Mouse (Mus musculus) heart, adult 8-10 months (tissue): ENCODE results near the gene Nav3. TPM values are rescaled to one million over a fixed set of nuclear protein-coding genes. Genes with fewer than 3 reads are reported as not detected.

Source experiments
- DNase-seq: peaks from one replicate; pipeline ENCODE4 v3.0.0; 2022; ENCODE audit warnings: low spot score
- total RNA-seq, 4 experiments: library from RNA; stranded (reverse); gene quantifications; 2 replicates each; pipeline ENCODE4 v1.2.4; 2022

Gene Nav3
- total RNA-seq, 4 experiments from 2014 or later = 2.4 to 4.8 (median 3.4) TPM

DNA sequence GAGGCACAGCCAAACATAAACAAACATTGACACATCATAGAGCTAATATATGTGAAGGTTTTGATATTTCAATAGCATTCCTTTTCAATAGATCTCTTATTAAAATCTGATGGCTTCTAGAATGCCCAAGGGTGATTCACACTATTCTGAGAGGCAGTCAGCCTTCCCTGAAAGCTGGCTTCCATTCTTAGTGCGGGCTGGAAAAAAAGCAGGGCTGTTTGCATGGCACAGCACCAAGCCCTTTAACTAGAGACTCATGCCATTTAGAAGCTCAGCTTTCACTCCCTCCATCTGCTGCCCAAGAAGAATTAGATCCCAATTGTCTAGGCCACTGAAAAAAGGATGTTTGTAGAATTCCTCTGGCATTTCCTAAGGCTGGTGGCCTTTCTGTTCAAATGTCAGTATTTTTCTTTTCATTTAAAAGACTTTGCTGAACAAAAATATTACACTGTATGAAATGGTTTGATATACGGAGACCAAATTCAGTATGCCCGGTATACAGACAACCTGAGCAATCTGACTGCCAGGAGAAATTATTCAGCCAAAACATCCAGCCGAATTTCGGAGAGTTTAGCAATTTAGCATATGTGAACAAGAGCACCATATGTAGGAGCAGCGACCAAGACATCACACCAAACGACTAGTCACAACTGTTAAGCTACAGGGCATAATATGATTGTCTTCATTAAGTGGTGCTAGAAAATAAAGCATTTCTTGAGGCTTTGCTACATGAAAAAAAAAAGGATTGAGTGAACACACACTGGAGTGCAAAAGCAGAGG, 263.8 kb downstream of the Nav3 start:
- no peak for DNase-seq

DNA sequence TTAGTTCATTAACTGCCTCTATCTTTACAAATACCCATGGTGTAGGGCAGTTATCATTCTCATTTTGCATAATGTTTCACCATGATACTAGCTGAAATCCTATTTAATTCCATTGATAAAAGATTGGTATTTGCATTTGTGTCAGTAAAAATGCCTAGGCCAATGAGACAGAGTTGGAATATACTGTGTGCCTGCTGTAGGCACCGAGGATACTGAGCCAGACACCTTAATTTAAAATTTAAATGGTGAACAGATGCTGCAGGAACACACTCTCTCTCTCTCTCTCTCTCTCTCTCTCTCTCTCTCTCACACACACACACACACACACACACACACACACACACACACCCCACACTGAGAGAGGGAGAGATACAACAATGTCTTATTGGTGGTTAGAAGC, 269.8 kb downstream of the Nav3 start:
- DNase-seq = no peak

DNA sequence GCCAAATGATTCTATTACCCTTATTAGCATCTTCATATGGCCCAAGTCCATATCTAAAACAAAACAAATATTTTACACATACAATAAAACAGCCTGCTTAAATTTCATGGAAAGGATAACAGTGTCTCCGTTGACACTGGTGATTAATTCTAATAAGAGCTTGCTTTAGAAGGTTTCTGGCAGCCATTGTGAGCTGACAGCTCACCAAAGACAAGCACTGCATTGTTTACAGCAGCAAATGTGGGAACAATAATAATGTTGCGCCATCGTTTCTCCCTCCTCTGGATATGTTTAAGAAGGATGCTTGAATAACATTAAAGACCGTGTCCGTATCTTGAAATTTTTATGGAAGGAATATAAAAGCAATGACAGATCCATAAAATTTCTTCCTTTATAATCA, 280.1 kb downstream of the Nav3 start:
- no peak for DNase-seq

DNA sequence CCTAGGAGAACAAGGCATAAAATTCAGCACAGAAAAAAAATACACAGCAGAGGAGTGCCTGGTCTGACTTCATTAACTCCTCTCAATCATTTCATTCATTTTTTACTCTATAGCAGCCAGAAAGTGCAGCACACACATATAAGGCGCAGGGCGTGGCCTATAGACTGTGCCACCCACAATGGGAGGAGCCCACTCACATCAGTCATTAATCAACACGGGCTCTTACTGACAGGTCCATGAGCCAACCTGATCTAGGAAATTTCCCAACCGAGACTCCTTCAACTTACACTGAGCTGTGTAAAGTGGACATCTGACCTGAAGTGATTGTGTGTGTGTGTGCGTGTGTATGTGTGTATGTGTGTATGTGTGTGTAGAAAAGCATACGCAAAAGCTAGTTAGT, 286.6 kb downstream of the Nav3 start:
- no peak for DNase-seq

DNA sequence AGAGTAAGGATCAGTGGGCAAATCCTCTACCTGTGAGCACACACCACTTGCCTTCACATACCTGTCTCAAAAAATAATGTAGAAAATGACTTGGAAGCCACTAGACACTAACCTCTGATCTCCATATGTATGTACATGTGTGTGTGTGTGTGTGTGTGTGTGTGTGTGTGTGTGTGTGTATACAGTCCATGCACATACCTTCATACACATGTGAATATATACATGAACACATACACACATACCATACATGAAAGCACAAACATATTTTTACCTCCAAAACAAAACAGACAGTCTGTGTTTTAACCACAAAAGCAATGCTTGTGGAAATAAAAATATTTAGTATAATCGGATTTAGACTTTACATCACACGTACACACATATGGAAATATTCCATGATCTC, 287.1 kb downstream of the Nav3 start:
- no peak for DNase-seq

DNA sequence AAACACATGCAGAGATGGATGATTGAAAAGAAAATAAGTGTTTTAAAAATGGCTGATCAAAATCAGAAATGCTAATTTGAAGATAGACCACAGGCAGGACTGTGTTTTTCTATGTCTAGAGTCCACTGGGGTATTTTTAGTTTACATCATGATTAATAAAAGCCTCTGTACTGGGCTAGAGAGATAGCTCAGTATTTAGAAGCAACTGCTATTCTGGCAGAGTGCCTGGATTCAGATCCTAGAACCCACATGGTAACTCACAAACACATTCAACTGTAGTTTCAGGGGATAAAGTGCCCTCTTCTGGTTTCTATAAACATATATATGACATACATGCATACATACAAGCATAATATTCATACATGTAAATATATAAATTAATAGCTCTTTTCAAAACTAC, 293.4 kb downstream of the Nav3 start:
- DNase-seq = no peak

DNA sequence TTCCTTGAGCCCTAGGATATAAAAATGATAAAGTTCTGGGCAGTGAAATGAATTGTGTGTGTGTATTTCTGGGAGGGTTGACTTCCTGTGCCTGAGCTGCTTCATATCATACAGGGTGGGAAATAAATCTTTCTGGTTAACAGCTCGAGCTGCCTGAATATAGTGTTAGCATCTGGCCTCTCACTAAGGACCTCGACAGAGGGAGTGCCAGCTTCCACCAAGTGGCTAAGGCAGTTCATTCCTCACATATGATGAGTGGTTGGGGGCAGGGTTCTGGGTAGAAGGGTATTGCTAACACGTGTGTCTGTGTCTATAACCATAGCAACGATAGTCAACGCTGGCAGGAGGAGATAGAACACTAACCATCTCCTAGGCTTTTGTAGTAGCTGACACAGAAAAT, 295.1 kb downstream of the Nav3 start:
- no peak for DNase-seq

DNA sequence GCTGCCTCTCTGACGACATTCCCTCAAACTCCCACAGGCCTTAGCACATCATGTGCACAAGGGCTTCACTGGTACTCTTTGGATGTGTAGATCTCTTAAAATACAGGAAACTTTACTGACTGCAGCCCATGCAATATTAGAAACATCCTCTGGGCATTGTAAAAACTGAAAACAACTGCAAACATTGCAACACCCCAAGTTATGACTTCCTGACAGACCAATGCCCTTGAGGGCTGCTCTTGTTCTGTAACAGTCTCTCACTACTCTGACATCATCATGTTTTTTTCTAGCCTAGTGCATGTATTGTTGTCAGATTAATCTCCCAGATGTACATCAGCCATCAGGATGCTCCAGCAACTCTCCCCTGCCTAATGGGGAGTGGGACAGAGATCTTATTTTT, 296.5 kb downstream of the Nav3 start:
- no peak for DNase-seq

DNA sequence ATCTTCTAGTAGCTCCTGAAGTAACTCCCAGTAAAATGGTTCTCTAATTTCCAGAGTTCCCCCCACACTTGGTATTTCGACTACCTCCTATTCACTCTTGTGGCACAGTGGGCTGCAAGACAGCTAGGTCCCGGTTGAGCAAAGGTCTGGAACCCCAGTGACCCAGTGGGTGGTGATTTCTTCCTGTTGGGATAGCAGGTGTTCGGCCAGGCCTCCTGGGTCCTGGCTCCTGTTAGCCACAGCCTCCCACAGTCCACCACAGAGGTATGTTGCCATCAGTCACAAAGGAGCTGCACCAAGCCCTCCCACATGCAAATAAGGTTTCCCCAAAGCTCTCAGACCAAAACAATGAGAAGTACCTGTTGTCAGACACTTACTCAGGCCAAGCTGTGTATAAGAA, 297.9 kb downstream of the Nav3 start:
- DNase-seq = no peak

DNA sequence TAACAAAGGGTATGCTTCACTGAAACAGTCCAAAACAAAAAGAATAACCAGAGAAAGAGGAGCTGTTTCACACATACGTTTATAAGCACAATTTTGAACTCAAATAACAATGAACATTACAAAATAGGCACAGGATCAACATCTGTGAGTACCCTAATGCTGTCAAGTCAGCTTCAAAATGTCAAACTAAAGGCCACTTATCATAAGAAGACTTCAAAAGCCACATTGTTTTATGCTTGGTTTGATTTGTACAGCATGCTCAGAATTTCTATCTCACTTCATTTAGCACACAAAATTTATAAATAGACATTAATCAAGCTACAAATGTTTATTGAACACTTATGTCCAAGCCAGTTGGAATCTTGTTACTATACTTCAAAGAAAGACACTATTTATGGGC, 299.6 kb downstream of the Nav3 start:
- no peak for DNase-seq

DNA sequence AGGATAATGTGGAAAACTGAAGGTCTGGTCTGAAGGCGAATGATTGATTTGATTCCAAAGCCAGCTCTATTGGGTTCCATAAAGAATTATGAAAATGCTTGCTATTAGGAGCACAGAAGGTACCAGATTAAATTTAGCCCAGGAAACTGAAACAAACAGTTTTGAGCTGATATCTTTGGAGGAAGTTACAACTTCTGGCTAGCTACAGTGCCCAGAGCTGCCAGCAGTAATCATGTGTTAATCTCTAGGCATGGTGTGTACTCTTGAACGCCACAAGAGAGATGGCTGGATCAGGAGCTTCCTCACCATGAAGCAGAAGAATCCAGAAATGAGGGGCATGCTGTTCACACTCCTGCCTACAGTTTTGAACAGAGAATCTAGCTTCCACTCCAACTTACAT, 300.5 kb downstream of the Nav3 start:
- DNase-seq = no peak

DNA sequence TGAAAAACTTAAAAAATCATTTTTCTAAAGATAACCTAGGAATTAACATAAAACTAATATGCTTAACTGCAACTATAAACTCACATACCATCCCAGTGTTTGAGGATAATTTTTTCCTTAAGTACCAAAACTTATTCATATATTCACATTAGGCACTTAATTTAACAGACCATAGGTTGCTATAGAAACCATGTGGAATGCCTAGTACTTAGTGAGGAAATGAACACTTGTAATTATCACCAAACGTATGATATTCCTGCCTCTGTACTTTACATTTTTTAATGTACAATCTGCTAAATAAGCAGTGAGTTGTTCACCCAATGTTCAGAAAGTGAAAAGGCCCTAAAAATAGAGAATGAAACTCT, 301.1 kb downstream of the Nav3 start:
- DNase-seq = no peak

DNA sequence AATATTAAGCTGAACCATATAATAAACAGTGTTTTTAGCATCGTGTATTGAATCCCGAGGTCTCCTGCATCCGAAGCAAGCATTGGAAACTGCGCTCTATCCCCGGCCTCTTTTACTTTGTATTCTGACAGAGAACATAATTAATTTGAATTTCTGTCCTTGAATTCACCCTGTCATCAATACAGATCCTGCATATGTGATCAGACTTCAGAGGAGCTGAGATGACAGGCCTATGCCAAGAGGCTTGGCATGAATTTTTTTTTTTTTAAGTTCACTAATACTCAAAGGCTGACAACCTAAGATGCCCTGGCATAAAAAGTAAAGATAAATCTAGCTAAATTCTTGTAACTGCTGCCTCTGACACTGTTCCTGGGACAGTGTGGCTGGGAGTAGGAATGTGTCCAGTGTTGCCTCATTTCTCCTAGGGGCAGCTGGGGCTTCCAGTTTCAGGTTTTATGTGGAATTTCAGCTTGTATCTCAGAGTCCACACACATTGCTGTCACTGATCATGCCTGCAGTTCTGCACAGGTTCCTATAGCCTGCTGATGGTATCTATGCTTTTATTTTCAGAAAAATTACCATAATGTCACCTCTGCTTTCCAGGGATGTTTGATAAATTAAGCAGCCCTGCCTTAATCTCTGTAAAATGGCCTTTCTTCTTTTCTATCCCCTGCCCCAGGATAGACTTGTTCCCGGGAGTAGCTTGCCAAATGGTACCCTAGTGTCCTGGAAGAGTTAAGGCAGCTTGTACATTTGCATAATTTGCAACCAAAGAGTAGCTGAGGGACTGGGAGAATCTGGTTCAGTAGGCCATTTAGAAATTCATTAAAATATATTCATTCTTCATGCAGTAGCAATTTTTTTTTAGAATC, 301.8 kb downstream of the Nav3 start:
- no peak for DNase-seq

DNA sequence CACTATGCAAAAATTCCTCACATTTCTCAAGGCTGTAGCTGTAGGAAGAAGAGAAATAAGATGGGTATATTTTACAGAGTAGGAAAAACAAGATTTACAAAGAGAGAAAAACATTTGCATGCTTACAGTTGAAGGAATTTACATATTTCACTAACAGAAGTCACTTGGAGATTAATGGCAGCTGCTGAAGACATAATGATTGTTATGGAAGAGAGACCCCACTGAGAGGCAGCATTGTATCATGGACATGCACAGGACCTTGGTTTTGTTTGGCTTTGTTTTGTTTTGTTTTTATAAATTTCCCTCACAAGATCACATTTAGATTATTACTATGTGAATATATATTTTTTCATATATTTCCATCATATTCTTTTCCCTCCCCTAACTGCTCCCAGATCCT, 335.4 kb downstream of the Nav3 start:
- no peak for DNase-seq

DNA sequence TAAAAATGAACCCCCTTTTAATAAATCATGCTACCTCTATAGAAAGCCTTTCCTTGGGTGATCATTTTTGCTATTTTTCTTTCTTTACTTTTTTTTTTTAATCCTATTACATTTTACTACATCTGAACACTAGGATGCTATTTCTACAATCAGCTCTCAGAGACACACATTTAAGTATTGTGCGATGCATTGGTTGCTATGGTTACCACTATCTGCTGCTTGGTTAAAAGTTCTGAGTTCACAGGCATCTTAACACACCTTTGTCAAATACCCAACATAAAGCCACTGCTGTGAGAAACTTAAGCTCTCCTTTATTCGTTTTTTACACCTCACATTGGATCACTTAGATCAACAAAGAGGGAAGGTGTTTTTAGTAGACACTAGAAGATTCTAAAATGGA, 338.7 kb downstream of the Nav3 start:
- no peak for DNase-seq

DNA sequence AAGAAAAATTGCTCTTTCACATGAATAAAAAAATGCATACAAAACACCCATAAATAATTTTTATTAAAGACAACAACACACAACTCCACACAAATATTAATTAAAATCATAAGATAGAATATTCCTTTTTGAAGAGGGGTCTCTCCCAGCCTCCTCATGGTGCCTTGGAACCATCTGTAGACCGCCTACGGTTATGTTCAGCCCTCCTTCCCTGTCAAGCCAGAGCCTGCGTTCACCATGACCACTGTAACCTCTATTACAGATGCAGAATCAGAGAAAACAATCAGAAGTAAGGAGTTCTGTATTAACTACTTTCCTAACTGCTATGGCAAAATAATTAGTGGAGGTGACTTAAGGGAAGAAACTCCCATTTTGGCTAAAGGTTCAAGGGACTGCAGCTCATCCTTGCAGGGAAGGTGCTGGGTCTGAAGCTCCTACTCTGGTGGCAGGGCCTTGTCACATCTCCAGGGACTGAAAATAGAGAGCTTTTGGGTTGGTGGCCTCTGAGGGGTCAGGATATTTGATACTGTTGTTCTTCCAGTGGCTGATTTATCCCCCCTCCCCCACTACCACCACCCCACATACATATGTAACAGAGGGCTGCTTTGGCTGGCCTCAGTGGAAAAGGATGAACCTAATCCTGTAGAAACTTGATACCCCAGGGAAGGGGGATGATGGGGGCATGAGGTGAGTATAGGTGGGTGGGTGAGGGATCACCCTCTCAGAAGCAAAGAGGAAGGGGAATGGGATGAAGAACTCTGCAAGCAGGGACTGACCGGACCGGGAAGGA, 343.1 kb downstream of the Nav3 start:
- DNase-seq = no peak

DNA sequence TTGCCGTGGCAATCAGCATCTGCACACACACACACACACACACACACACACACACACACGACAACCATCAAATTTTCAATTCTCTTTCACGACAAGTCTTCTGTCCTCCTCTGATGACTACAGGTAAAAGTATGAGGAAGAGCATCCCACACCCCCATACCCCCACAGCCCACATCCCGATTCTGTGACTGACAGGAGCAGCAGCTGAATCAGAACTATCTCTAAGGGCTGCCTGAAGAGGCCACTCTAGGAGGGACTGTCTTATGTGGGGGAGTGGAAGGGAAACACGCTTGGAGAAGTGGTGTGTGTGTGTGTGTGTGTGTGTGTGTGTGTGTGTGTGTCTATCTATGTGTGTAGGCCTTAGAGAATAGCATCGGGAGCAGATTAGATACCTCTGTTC, 352.7 kb downstream of the Nav3 start:
- no peak for DNase-seq

DNA sequence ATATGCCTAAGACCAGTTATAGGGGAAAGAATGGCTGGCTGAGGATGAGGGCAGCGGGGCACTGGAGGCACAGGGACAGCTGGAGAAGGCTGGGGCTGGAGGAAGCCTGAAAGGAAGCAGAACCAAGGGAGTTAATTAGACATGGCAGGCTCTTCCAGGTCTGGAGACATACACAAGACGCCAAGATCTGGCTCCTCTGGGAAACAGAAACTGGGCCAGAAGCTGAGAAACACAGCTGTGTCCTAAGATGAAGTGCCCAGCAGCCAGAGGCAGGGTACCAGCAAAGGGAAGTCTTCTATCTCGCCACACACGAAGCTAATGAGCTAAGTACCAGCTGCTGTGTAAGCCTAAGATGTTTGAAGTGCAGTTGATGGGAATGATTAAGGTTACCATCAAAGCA, 353.8 kb downstream of the Nav3 start:
- DNase-seq = peak; percentile 38

DNA sequence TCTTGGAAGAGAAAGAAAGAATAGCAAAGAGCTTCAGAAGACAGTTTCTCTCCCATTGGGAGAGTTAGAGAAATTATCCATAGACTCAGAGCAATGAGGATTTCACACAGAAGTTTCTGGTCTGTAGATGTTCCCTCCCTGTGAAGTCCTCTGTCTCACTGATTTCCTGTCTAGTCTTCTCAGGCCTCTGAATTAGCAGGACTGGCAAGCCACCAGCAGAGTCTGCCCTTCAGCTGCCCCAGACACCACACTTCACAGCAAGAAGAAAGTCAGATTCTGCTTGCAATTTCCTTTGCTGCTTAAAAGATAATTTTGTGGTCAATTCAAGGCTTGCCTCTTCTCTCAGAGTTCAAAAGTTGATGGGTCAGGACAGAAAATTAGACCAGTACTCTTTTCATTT, 361.6 kb downstream of the Nav3 start:
- peak; percentile 10 for DNase-seq

DNA sequence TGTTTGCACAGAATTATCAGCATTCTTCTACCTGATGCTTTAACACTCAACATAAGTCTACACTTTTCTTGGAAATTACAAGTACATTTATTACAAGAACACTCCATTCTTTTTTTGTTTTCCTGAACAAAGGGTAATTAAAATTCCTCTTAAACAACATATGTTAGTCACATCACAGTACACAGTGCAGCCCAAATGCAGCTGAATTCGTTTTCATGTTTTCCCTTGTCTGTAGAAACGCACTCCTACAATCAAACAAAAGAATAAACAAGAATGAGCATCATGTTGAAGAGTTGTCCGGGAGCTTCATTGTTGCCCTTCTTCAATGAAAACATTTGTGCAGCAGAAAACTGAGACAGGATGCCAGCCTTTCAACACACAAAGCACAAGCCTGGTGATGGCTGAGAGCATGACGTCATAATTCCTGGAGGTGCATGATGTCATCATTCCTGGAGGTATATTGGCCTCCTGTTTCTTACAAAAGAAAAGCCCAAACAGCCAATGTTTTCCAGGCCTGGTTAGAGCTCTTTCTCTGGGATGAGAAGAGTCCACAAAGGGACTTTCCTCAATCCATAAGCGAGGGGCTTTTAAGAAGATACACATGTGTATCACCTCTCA, 367.5 kb downstream of the Nav3 start:
- no peak for DNase-seq

DNA sequence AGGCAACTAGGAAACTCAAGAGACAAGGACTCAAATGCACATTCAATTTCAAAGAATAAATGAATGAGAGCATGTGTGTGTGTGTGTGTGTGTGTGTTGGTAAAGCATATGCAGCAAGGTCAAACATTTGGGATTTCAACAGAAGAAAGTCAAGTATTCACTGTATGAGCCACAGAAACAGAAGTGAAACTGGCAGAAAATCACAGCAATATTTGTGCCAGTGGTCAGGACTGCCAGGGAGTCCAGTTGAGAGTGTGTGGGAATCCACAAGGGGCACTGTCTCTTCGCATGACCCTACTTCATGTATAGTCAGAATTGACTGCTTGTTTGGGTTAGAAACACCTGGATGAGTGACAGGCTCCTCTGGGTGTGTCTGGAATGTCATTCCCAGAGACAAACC, 370.1 kb downstream of the Nav3 start:
- no peak for DNase-seq

DNA sequence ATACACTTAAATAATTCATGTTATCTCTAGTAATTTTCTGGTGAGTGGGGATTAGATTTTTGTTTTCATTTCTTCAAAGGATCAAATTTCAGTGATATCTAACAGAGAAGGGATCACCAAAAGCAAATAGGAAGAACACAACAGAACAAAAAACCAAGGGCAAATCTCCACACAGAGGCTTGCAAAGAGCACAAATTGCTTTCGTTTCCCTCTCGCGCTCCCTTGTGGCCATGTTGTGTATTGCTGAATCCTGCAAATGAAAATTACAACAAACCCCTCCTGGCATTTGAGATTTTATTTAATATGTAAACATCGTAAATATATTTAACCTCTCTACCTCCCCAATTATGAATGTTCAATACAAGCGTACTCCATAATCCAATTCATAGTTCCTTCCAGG, 370.8 kb downstream of the Nav3 start:
- DNase-seq = peak; percentile 48
